In the genomic region with DNA sequence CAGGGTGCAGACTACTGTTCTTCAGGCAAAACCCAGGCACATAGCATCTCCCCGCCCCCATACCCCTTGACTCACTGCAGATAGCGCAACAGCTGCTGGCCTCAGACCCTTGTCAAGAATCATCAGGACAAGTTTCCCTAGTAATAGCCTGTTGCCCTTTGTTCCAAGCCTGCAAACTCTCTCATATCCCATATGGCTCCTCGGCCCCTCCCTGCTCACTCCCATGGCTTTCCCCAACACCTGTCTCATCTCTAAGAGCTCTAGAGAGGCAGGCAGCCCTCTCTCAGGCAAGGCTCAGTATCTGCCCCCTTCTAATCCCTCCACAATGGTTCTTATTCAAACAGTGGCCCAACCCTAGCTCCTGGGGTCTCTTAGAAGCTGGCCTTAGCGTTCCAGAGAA, we compare ENCODE assay signal across 11 mouse cellular contexts. TPM values are rescaled to one million over a fixed set of nuclear protein-coding genes. Genes with fewer than 3 reads are reported as not detected.
DNase-seq lines count a peak whose midpoint lies in the region; ATAC-seq and TF ChIP-seq lines count a peak whose summit lies in the region.
"Had no signal": no experiment of that assay in that cellular context is flagged by ENCODE, and none has a peak within 500 bp of the region (broad histone marks: within the 10 kb centered on the region; RNA-seq: fewer than 3 reads in every experiment).

No protein-coding gene starts in this region.

- no peak overlapping the region for H3K27ac ChIP-seq in heart, embryonic 13.5 days (replicated peaks)
- no peak overlapping the region; the same call in 1 of the 2 replicates for H3K27ac ChIP-seq in embryonic facial prominence, embryonic 14.5 days (replicated peaks; ENCODE audit: low read depth, low read length)
- H3K27ac ChIP-seq in intestine, embryonic 14.5 days (ENCODE audit: low read depth) = 0 out of 2 replicates have a peak overlapping the region, but pooled peaks have one; percentile 11
- H3K27ac ChIP-seq in neural tube, embryonic 12.5 days = no peak overlapping the region
- H3K27ac ChIP-seq in thymus, adult 2 months (ENCODE audit: control insufficient read depth, insufficient read depth, low read length) = no peak overlapping the region
- H3K27ac ChIP-seq: kidney, postnatal 0 days; liver, embryonic 12.5 days had no signal

- no peak overlapping the region for H3K4me3 ChIP-seq in heart, embryonic 13.5 days
- no peak overlapping the region; the same call in 1 of the 2 replicates for H3K4me3 ChIP-seq in embryonic facial prominence, embryonic 14.5 days (ENCODE audit: low read depth, low read length)
- H3K4me3 ChIP-seq in intestine, embryonic 14.5 days (ENCODE audit: low read depth, low read length) = no peak overlapping the region
- H3K4me3 ChIP-seq in neural tube, embryonic 12.5 days = no peak overlapping the region
- H3K4me3 ChIP-seq in thymus, adult 2 months (ENCODE audit: control insufficient read depth, insufficient read depth, low read length) = no peak overlapping the region
- H3K4me3 ChIP-seq: liver, embryonic 12.5 days had no signal

- 49% methylated on average over 4 of the region's 4 CpGs for WGBS in heart, embryonic 13.5 days
- WGBS in embryonic facial prominence, embryonic 14.5 days = 49% methylated on average over 4 of the region's 4 CpGs
- WGBS in intestine, embryonic 14.5 days = 43% methylated on average over 4 of the region's 4 CpGs
- WGBS in neural tube, embryonic 12.5 days = 59% methylated on average over 4 of the region's 4 CpGs
- 88% methylated on average over 4 of the region's 4 CpGs for WGBS in thymus, adult 2 months

- H3K4me2 ChIP-seq in heart, embryonic 13.5 days = 0 out of 2 replicates have a peak overlapping the region, but pooled peaks have one; percentile 98
- H3K4me2 ChIP-seq in embryonic facial prominence, embryonic 14.5 days (ENCODE audit: low read depth, low read length) = peak overlapping the region; percentile 85
- peak overlapping the region; percentile 77 for H3K4me2 ChIP-seq in intestine, embryonic 14.5 days (ENCODE audit: low read length)
- H3K4me2 ChIP-seq in neural tube, embryonic 12.5 days (replicated peaks) = peak overlapping the region; percentile 92
- H3K4me2 ChIP-seq: liver, embryonic 12.5 days had no signal

- TF ChIP-seq CTCF in thymus, adult 2 months (IDR thresholded peaks at IDR 0.05; ENCODE audit: borderline replicate concordance, control insufficient read depth, extremely low read depth, insufficient read depth, low read length, poor library complexity) = no peak

- TF ChIP-seq POLR2A in thymus, adult 2 months (IDR thresholded peaks at IDR 0.05; ENCODE audit: control insufficient read depth, extremely low read depth, insufficient read depth, low read length, poor library complexity) = no peak

- no peak for ATAC-seq in heart, embryonic 13.5 days (ENCODE audit: extremely low read depth, insufficient number of reproducible peaks, low FRiP score, low TSS enrichment)
- peak; percentile 35 for ATAC-seq in embryonic facial prominence, embryonic 14.5 days (ENCODE audit: low read depth)
- ATAC-seq in intestine, embryonic 14.5 days (replicated peaks; ENCODE audit: low FRiP score, low TSS enrichment, low read depth) = peak; percentile 21; the same call in 1 of the 2 replicates
- ATAC-seq in neural tube, embryonic 12.5 days (ENCODE audit: low FRiP score, low read depth) = no peak
- ATAC-seq: liver, embryonic 12.5 days had no signal

- H3K4me1 ChIP-seq in heart, embryonic 13.5 days = peaks cover 22% of the 10 kb centered on the region
- H3K4me1 ChIP-seq in embryonic facial prominence, embryonic 14.5 days (ENCODE audit: control insufficient read depth, insufficient read depth, low read length) = peaks cover 34% of the 10 kb centered on the region
- H3K4me1 ChIP-seq in intestine, embryonic 14.5 days (replicated peaks; ENCODE audit: control insufficient read depth, insufficient read depth, low read length) = peaks cover 31% of the 10 kb centered on the region
- H3K4me1 ChIP-seq in neural tube, embryonic 12.5 days = peaks cover 17% of the 10 kb centered on the region
- peaks cover 10% of the 10 kb centered on the region for H3K4me1 ChIP-seq in thymus, adult 2 months (replicated peaks; ENCODE audit: control insufficient read depth, insufficient read depth, low read length)

- H3K27me3 ChIP-seq in heart, embryonic 13.5 days (replicated peaks) = peaks cover 72% of the 10 kb centered on the region
- peaks cover 12% of the 10 kb centered on the region for H3K27me3 ChIP-seq in embryonic facial prominence, embryonic 14.5 days (replicated peaks; ENCODE audit: control insufficient read depth, insufficient read depth, low read length)
- H3K27me3 ChIP-seq in intestine, embryonic 14.5 days (replicated peaks; ENCODE audit: control insufficient read depth, insufficient read depth, low read length) = peaks cover 4% of the 10 kb centered on the region; the same call in 1 of the 2 replicates
- peaks cover 20% of the 10 kb centered on the region for H3K27me3 ChIP-seq in neural tube, embryonic 12.5 days (replicated peaks)
- H3K27me3 ChIP-seq in thymus, adult 2 months (ENCODE audit: control insufficient read depth, insufficient read depth, low read length) = peaks cover 11% of the 10 kb centered on the region; the same call in 1 of the 2 replicates

- no peaks in the 10 kb centered on the region for H3K9me3 ChIP-seq in heart, embryonic 13.5 days
- H3K9me3 ChIP-seq in embryonic facial prominence, embryonic 14.5 days (ENCODE audit: control insufficient read depth, low read length) = no peaks in the 10 kb centered on the region
- H3K9me3 ChIP-seq in intestine, embryonic 14.5 days (ENCODE audit: control insufficient read depth, low read length) = no peaks in the 10 kb centered on the region
- no peaks in the 10 kb centered on the region for H3K9me3 ChIP-seq in neural tube, embryonic 12.5 days
- H3K9me3 ChIP-seq: liver, embryonic 12.5 days had no signal

- H3K9ac ChIP-seq in heart, embryonic 13.5 days = no peak overlapping the region
- no peak overlapping the region for H3K9ac ChIP-seq in embryonic facial prominence, embryonic 14.5 days (ENCODE audit: low read depth, low read length)
- no peak overlapping the region for H3K9ac ChIP-seq in intestine, embryonic 14.5 days (ENCODE audit: low read length)
- H3K9ac ChIP-seq in neural tube, embryonic 12.5 days = no peak overlapping the region
- H3K9ac ChIP-seq: liver, embryonic 12.5 days had no signal

- no peaks in the 10 kb centered on the region for H3K36me3 ChIP-seq in heart, embryonic 13.5 days
- no peaks in the 10 kb centered on the region for H3K36me3 ChIP-seq in embryonic facial prominence, embryonic 14.5 days (ENCODE audit: control insufficient read depth, insufficient read depth, low read length)
- no peaks in the 10 kb centered on the region for H3K36me3 ChIP-seq in intestine, embryonic 14.5 days (ENCODE audit: control insufficient read depth, insufficient read depth, low read length)
- no peaks in the 10 kb centered on the region for H3K36me3 ChIP-seq in neural tube, embryonic 12.5 days
- no peaks in the 10 kb centered on the region for H3K36me3 ChIP-seq in thymus, adult 2 months (ENCODE audit: control insufficient read depth, insufficient read depth, low read length)
- H3K36me3 ChIP-seq: liver, embryonic 12.5 days had no signal

- DNase-seq in heart, adult 9 months (ENCODE audit: low spot score in 2 of 2) = no peak
- peak; percentile 67 for DNase-seq in embryonic facial prominence, embryonic 14.5 days (ENCODE audit: low spot score)
- DNase-seq in intestine, embryonic 14.5 days (ENCODE audit: low spot score) = no peak
- DNase-seq in thymus, adult 2 months = no peak
- DNase-seq in ovary, adult 18-20 months (ENCODE audit: low spot score) = no peak
- no peak for DNase-seq in frontal cortex, postnatal 10 days (ENCODE audit: low spot score in 2 of 2)
- DNase-seq: heart, adult 18-20 months had no signal

RNA-seq across cellular contexts. Expression of gene Rab15, which starts 2.1 kb away (rescaled TPM):
- polyA plus RNA-seq in heart, embryonic 13.5 days (2015; fragmentation: Nextera tagmentation; extraction: Ambion mirVana) = 3.8 and 4.1 TPM in 2 replicates
- 26.5 and 27.7 TPM in 2 replicates for polyA plus RNA-seq in embryonic facial prominence, embryonic 14.5 days (2014; fragmentation: Nextera tagmentation; extraction: Ambion mirVana)
- polyA plus RNA-seq in intestine, embryonic 14.5 days (2014; fragmentation: Nextera tagmentation; extraction: Ambion mirVana) = 22.3 and 23.3 TPM in 2 replicates
- 20.7 and 22.6 TPM in 2 replicates for polyA plus RNA-seq in neural tube, embryonic 12.5 days (2016; fragmentation: Nextera tagmentation; extraction: Ambion mirVana)
- polyA plus RNA-seq in thymus, adult 2 months (2012; rRNA removed) = 18.6 and 21.9 TPM in 2 replicates

RNA-seq across cellular contexts. Expression of gene Gpx2, which starts 25.3 kb away (rescaled TPM):
- polyA plus RNA-seq in heart, embryonic 13.5 days (2015; fragmentation: Nextera tagmentation; extraction: Ambion mirVana) = 0.72 and 1.7 TPM in 2 replicates
- polyA plus RNA-seq in embryonic facial prominence, embryonic 14.5 days (2014; fragmentation: Nextera tagmentation; extraction: Ambion mirVana) = 4.2 and 6.8 TPM in 2 replicates
- 85.8 and 98.3 TPM in 2 replicates for polyA plus RNA-seq in intestine, embryonic 14.5 days (2014; fragmentation: Nextera tagmentation; extraction: Ambion mirVana)
- not detected in 2 replicates for polyA plus RNA-seq in neural tube, embryonic 12.5 days (2016; fragmentation: Nextera tagmentation; extraction: Ambion mirVana)
- polyA plus RNA-seq in thymus, adult 2 months (2012; rRNA removed) = 5.4 and 6.3 TPM in 2 replicates
- polyA plus RNA-seq: liver, embryonic 12.5 days had no signal

RNA-seq across cellular contexts. Expression of gene Fntb, which starts 55.2 kb away (rescaled TPM):
- 25.9 and 26.5 TPM in 2 replicates for polyA plus RNA-seq in heart, embryonic 13.5 days (2015; fragmentation: Nextera tagmentation; extraction: Ambion mirVana)
- polyA plus RNA-seq in embryonic facial prominence, embryonic 14.5 days (2014; fragmentation: Nextera tagmentation; extraction: Ambion mirVana) = 41.4 and 44.6 TPM in 2 replicates
- polyA plus RNA-seq in intestine, embryonic 14.5 days (2014; fragmentation: Nextera tagmentation; extraction: Ambion mirVana) = 39.3 and 44.6 TPM in 2 replicates
- 38.1 and 39.0 TPM in 2 replicates for polyA plus RNA-seq in neural tube, embryonic 12.5 days (2016; fragmentation: Nextera tagmentation; extraction: Ambion mirVana)
- 50.9 and 51.3 TPM in 2 replicates for polyA plus RNA-seq in thymus, adult 2 months (2012; rRNA removed)

RNA-seq across cellular contexts. Expression of gene Churc1, which starts 55.3 kb away (rescaled TPM):
- 155 and 187 TPM in 2 replicates for polyA plus RNA-seq in heart, embryonic 13.5 days (2015; fragmentation: Nextera tagmentation; extraction: Ambion mirVana)
- 88.8 and 99.4 TPM in 2 replicates for polyA plus RNA-seq in embryonic facial prominence, embryonic 14.5 days (2014; fragmentation: Nextera tagmentation; extraction: Ambion mirVana)
- 143 and 146 TPM in 2 replicates for polyA plus RNA-seq in intestine, embryonic 14.5 days (2014; fragmentation: Nextera tagmentation; extraction: Ambion mirVana)
- 104 and 108 TPM in 2 replicates for polyA plus RNA-seq in neural tube, embryonic 12.5 days (2016; fragmentation: Nextera tagmentation; extraction: Ambion mirVana)
- polyA plus RNA-seq in thymus, adult 2 months (2012; rRNA removed) = 61.6 and 68.3 TPM in 2 replicates

Comparison
In these comparisons a context has a peak if more than half of its experiments do, and no peak if none do; other contexts are left out.
1. ATAC-seq: peak in embryonic facial prominence, embryonic 14.5 days (single experiment) and intestine, embryonic 14.5 days (single experiment); none in heart, embryonic 13.5 days (single experiment) and neural tube, embryonic 12.5 days (single experiment).
2. RNA of gene Gpx2, which starts 25.3 kb away (polyA plus RNA-seq): 85.8 to 98.3 TPM in intestine, embryonic 14.5 days; 4.2 to 6.8 TPM in embryonic facial prominence, embryonic 14.5 days, 5.4 to 6.3 TPM in thymus, adult 2 months, 0.72 to 1.7 TPM in heart, embryonic 13.5 days and not detected in neural tube, embryonic 12.5 days; every median in the first group is over 10 times any median in the second.
3. Peak in every context shown above with its lines, with median percentiles within 50 percentile points of each other: H3K4me2 ChIP-seq.